Mouse (Mus musculus) heart, postnatal 36 days (tissue): Measurements from ENCODE around the gene Gm45711. TPM values are rescaled to one million over a fixed set of nuclear protein-coding genes. Genes with fewer than 3 reads are reported as not detected.
"Not testable (repeated sequence)": the region's sequence is repeated elsewhere in the genome, so short reads cannot be mapped to it uniquely, and the experiment has no call there.

Source experiments
- DNase-seq, 2 experiments: peaks; one replicate each; pipeline ENCODE4 v3.0.0; 2021 to 2022
- intact Hi-C: fragments of 180-260 bp; cut with DNase I; formaldehyde crosslinking; loops from one replicate; pipeline ENCODE4 v1.15.1; 2025
- total RNA-seq, 2 experiments: library from RNA; stranded (reverse); gene quantifications; 2 replicates each; pipeline ENCODE4 v1.2.3; 2021

Gm45711 gene
- total RNA-seq, 2 experiments from 2014 or later, result not detected

DNA sequence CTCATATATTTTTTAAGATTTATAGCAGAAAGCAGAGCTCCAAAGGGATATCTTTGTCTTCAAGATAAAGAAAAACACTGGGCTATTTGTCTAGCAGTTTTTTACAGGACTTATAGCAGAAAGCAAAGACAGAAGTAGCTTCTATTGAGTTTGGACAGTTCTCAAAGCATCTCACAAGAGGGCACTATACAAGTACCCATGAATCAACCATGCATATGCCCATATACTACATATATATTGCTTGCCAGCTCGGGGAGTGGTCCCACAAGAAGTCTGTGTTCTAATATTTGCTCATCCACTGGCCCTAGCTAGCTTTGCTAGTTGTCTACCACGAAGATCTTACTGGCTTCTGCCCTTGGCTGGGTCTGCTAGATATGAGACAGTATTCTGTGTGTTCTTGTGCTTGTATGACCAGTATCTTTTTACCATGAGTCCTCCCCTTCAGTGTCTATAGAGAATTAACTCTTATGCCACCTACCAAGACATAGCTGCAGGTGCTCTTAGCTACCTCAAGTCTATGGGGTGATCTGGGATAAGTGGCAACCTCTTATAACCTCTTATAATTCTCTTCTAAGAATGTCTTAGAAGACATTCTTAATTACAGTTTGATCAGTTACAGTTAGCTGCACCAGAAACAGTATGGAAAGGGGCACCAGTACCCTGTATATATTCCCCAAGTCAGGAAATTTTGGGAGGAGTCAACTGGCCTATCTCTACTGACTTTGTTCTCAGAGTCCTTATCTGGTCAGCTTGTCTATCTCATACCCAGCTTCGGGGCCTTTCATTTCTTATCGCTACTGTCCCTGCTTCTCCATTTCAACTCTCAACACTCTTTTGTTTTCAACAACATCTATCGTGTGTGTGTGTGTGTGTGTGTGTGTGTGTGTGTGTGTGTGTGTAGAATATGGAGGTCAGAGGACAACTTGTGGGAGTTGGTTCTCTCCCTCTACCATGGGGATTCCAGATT is 23.1 kb upstream of the Gm45711 start:
- DNase-seq, result no peak
- intact Hi-C loops, result no loop called here

DNA sequence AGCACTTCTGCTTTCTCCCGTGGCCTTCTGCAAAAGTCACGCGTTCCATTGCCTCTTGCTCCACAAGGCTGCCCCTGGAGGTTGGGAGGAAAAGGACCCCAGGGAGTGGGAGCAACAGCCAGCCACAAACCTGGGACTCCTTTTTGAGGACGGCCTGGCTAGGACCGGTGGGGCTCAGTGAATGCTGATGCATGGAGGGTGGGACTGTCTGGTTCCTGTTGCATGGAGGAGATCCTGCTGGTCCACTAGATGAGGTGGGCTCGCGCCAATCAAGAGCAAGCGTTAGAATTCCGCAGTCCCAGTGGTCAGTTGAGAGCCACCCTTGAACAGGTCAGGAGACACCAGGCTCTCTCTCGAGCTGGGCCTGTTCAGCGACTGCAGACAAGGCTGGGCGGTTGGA is 12.0 kb upstream of the Gm45711 start, which contains the start of gene Cmtm2b:
Gene Cmtm2b, plus strand, starts transcription at position 301 of the 400 bp plus-strand sequence.
- DNase-seq, intact Hi-C loops: not testable (repeated sequence)

DNA sequence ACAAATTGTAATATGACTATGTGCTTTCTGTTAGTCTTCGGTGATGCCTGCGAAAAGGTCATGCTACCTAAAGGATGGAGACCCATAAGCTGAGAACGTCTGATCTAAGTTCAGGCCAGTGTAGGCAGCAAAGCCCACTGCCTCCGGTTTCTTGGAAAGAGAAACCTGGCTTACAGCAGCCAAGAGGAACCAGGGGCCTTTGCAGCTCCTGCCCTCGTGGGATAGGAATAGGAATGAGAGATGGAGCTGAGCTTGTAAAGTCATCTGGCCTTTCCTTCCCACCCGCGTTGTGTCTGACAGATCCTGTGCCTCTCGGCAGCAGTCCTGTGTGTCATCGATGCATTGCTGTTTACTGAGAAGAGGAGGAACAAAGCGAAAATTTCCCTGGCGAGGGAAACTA is 11.4 kb upstream of the Gm45711 start, which contains the start of gene Gm11020:
Gene Gm11020, plus strand, starts transcription at position 301 of the 400 bp plus-strand sequence.
- intact Hi-C loops, DNase-seq: not testable (repeated sequence)

DNA sequence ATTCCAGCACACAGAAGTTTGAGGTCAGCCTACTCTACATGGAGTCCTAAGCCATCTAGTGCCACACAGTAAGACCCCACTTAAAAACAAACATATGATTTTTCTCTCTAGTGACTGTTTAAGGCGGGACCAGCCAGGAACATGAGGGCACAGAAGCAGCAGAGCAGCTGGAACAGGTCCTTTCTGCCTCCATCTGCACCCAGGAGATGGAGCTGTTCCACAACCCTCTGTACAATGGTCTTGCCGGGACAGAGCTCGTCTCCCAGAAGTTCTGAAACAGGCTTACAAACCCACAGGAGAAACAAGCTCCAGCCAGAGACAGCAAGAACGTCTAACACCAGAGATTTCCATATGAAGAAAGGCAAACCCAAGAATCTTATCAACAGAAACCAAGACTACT is 3.4 kb upstream of the Gm45711 start:
- DNase-seq, result peak; percentile 22 to 26
- intact Hi-C loops, result loop anchor here (2.0 kb wide), 1 partner anchor 27 kb away; no protein-coding TSS in a partner anchor

DNA sequence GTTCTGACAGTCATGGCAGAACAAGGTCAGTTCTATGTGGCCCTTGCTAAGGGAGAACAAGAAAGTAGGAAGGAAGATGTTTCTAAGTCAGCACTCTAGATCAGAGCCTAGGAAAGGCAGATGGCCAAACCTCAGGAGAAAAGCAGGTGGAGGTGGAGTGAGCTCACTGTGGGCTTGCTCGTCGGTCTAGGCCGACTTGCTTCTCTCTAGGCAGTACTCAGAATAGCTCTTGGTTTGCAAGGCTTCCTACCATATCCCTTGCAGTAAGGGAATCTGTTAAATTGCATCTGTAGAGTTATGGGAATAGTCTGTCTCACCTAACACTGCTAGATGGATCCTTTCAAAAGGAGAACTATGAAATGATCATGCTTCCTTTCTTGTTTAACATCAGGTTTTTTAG is 2.1 kb upstream of the Gm45711 start:
- intact Hi-C loops, result loop anchor here (2.0 kb wide), 1 partner anchor 29 kb away; no protein-coding TSS in a partner anchor
- DNase-seq, result not testable (repeated sequence)

DNA sequence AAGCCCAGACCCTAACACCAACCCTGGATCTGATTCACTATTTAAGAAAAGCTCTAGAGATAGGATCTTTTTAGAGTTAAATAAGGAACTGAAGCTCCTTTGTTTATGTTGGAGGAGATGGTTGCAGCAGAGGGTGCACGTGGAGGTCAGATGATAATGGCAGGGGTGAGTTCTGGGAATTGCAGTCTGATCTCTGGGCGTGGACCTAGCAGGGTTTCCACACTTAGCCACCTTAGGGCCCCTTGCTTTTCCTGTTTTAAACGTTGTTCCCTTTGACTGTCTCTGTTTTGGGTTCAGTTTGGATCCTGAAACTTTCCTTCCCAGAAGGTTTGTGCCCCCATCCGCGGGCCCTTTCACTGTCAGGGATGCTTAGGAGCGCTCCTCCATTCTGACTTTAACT is 1.5 kb downstream of the Gm45711 start:
- intact Hi-C loops, DNase-seq: not testable (repeated sequence)

DNA sequence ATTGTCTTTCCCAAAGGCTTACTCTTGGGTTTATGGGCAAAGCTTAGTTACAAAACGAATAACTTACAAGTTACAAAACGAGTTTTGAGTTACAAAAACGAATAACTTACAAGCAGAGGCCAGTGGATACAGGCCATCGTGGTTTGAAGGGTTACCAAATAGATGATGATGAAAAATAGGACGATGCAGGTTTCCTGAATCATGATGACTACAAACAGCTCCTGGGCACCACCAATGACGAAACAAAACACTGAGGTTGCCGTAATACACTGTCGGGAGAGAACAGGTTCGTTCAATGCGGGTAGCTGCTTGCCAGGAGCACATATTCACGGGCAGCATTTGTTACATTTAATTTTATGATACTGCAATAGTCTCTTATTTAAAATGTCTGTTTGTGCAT is 4.9 kb downstream of the Gm45711 start:
- intact Hi-C loops, result loop anchor here (5.0 kb wide), 1 partner anchor 53 kb away; the partner anchor contains the start of gene Cklf
- DNase-seq, result no peak

DNA sequence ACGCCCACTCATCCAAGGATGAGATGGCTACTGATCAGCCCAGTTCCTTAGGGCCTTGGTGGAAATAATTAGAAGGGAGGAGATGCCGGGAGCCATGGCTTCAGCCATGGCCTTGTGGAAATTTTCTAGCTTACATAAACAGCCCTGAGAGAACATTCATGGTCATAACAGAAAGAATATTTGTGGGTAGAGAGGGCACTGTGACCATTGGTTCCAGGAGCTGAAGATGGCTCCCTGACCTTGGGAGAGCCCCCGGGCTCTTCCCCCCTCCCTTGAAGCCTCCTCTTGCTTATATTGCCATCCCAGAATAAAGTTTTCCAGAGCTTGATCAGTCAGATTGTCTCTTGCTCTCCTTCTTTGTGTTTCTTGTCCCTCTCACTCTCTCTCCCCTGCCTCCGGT is 7.3 kb downstream of the Gm45711 start:
- not testable (repeated sequence) for DNase-seq
- intact Hi-C loops, result loop anchor here (5.0 kb wide), 1 partner anchor 50 kb away; the partner anchor contains the start of gene Cklf

DNA sequence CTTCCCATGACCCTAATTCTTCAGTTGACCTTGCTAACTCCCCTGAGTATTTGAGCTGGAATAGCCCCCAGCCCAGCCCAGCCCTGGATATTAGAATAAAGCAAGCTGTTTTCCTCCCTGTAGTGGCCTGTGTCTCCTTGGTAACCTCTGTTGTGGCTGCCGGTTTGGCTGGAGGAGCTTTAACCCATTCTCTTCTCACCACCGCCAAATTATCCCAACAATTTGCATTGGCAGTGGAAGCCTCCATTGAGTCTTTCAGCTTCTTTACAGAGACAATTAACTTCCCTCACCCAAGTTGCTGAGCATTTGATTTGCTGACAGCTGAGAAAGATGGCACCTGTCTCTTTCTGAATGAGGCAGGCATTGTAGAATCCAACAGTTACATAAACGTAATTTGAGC is 8.3 kb downstream of the Gm45711 start:
- not testable (repeated sequence) for DNase-seq

DNA sequence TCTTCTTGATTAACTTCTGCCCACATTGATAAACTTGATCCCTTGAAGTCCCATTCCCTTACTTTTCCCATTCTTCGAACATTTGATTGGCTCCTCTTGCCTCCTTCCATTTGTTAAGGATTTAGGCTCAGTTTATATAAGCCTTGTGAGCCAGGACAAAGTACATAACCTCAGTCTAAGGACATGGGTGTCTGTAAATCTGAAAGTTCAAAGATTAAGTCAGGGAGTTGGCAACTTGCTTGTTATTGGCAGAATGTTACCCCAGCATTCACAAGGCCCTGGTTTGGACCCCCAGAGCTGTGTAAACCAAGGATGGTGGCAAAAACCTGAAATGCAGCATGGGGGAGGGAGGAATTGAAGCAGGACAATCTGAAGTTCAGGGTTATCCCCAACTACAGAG is 15.5 kb downstream of the Gm45711 start:
- intact Hi-C loops, result no loop called here
- DNase-seq, result no peak

More for the DNA sequence above, 8.3 kb downstream of the Gm45711 start:
- intact Hi-C loops, result loop anchor here (5.0 kb wide), 1 partner anchor 49 kb away; the partner anchor contains the start of gene Cklf

DNA sequence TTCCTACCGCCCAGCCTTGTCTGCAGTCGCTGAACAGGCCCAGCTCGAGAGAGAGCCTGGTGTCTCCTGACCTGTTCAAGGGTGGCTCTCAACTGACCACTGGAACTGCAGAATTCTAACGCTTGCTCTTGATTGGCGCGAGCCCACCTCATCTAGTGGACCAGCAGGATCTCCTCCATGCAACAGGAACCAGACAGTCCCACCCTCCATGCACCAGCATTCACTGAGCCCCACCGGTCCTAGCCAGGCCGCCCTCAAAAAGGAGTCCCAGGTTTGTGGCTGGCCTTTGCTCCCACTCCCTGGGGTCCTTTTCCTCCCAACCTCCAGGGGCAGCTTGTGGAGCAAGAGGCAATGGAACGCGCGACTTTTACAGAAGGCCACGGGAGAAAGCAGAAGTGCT is 16.8 kb downstream of the Gm45711 start, which contains the start of gene Cmtm2a:
Gene Cmtm2a, minus strand, starts transcription at position 101 of the 400 bp plus-strand sequence.
- DNase-seq, intact Hi-C loops: not testable (repeated sequence)

DNA sequence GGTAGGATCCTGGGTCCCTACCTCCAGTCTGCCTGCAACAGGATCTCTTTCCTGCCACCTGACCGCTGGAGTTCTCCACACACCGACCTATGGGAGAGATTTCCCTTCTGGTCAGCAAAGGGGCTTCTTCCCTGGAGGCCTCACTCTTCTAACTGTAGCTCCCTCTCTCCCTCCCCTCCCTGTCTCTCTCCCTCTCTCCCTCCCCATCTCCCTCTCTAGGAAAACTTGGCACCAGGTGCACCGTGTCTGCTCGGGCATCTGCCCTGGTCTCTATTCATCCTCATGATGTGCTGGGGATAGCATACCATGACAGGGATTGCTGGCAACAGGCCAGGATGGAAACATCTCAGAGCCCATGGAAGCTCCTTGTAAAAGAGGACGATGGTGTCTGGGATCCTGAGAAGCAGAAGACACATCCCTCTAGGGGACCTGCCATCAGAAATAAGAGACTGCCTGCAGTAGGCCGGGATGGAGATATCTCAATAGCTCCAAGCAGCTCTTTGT is 40.9 kb downstream of the Gm45711 start:
- intact Hi-C loops, result no loop called here
- DNase-seq, result no peak

DNA sequence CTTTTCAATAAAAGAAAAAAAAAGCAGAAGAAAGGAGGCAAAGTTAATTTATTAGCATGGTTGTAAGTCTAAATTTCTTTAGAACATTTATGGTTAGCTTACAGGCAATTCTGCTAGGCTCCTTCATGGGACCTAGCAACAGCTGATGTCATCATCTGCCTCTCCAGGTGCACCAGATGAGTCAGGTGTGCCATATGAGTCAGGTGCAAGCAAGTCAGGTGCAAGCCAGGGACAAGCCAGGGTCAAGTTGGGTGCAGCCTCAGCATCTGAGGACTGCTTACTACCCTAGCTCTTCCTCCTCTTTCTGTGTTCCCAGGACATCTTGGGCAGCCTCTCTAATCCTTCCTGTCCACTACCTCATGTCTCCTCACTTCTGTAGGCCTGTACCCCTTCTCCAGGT is 41.5 kb downstream of the Gm45711 start:
- DNase-seq, result no peak
- intact Hi-C loops, result no loop called here

DNA sequence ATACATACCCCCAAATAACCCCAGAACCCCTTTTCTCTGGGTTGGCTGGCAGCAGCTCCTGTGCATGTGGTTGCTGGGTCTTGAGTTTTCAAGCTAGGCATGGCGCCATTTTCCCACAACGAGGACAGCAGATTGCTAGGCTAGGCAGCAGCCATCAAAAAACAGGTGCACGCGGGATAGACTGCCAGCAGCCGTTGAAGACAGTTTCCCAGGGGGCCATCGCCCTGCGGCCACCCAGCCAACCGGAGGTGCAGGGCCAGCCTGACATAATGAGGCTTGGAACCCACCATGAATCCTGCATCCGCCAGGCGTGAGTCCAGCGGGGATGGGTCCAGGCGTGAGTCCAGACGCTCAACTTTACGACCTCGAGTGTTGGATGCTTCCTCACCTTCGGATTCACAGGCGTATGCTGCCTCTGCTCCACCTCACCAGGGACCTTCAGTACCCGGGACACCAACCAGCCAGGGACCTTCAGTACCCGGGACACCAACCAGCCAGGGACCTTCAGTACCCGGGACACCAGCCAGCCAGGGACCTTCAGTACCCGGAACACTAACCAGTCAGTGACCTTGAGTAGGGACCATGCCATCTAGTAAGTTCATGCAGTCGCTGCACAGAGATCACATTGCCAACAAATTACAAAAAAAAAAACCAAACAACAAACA is 45.5 kb downstream of the Gm45711 start:
- intact Hi-C loops, DNase-seq: not testable (repeated sequence)

DNA sequence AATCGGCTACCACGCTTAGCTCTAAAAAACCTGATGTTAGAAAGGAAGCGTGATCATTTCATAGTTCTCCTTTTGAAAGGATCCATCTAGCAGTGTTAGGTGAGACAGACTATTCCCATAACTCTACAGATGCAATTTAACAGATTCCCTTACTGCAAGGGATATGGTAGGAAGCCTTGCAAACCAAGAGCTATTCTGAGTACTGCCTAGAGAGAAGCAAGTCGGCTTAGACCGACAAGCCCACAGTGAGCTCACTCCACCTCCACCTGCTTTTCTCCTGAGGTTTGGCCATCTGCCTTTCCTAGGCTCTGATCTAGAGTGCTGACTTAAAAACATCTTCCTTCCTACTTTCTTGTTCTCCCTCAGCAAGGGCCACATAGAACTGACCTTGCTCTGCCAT is 48.1 kb downstream of the Gm45711 start:
- DNase-seq, intact Hi-C loops: not testable (repeated sequence)

DNA sequence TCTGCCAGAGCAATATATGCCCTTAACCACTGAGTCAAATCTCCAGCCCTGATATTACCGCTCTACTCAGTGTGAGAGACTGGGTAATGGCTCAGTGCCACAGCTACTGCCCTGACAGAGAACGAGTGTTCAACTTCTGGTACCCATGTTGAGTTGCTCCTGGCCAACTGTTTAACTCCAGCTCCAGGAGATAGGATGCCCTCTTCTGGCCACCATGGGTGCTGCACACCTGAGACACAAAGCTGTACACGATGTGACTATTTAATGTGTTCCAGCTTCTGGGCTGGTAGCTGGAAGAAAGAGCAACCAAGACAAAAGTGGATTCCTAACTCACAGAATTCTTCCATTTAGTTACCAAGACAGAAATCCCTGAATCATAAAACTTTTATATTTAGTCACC is 56.9 kb downstream of the Gm45711 start:
- intact Hi-C loops, result loop anchor here (5.0 kb wide), 3 partner anchors 49 to 319 kb away; partner anchors contain the start of gene Dync1li2
- DNase-seq, result peak in 1 of 2 experiments; percentile 20

DNA sequence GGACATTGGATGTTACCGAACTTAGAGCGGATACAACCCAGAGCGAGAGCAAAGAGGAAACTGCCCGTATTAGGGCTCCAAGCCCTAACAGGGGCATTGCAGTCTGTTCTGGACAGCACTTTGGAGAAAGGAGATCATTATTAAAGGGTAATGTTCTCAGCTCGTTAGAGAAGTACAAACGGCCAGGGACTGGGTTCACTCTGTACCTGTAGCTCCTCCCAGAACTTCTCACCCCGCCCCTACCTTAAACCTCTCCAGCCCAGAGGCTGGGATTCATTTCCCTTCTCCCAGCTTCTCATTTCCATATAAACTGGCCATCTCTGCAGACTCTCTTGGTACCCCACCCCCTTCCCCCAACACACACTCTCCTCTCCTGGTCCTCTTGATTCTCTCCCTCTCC is 58.4 kb downstream of the Gm45711 start:
- no peak for DNase-seq
- intact Hi-C loops, result loop anchor here (2.0 to 5.0 kb wide), 4 partner anchors 51 to 321 kb away; partner anchors contain the start of gene Dync1li2

DNA sequence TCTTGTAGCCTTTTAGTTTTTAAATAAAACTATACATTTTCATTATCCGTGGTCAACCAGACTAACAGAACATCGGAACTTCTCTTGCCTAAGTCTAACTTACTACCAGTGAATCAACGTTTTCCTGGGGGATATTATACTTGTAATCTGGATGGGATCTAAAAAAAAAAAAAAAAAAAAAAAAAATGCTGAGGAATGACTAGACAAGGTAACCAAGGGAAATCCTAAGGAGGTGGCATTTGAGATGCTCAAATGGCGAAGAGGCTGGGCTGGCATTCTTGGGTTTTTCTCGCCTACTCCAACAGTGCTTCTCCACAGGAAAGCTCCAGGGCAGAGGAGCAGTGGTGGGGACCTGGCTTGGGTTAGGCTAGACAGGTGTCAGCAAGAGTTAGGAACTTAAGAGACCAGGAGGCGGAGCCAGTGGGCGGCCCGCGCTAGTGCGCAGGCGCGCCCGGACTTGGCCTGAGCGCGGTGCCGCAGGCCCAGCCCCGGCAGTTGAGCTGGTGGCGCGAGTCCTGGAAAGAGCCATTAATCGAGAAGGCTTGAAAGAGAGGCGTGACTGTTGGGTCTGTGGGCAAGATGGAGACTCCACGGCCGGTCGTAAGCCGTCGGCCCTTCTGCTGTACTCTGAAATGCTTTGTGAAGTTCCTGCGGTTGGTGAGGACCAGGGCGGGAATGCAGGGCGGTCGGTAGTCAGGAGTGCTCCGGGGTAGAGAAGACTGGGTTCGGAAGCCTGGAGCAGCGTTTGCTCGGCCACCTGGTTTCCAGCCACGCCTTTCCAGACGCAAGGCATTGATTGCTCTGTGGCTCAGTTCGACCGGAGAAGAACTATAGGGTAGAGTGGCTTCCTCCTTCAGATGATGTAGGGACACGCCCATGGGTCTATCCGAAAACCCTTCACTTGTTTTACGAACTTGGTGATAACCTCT is 59.2 kb downstream of the Gm45711 start, which contains the start of gene Cklf:
Gene Cklf, plus strand, starts transcription at position 423 of the 929 bp plus-strand sequence.
- intact Hi-C loops, result loop anchor here (2.0 to 5.0 kb wide), 4 partner anchors 52 to 322 kb away; partner anchors contain the start of gene Dync1li2

DNA sequence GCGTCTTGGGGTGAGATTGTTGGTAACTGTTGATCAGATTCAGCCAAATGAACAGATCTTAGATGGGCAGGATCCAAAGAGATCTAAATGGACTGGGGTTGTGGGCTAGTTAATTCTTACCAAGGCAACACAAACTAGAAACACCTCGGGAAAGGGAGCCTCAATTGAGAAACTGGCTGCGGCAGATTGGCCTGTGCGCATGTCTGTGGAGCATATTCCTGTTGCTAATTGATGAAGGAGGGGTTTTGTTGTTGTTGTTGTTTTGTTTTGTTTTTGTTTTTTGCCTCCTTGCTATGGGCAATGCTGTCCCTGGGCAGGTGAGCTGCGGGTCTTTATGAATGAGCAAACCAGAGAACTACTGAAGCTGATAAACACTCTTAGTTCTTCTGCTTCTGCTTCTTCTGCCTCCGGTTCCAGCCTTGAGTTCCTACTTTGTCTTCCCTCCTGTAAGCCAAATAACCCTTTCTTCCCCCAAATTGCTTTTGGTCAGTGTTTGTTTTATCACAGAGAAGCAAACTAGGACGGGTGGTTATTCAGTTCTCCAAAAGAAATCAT is 60.4 kb downstream of the Gm45711 start:
- no peak for DNase-seq
- intact Hi-C loops, result no loop called here

More for the DNA sequence above, 59.2 kb downstream of the Gm45711 start, which contains the start of gene Cklf:
- peak; percentile 87 to 89 for DNase-seq
